Mouse (Mus musculus) spleen, adult 18-20 months (tissue): ENCODE results near the gene Slc39a8.

ENCODE experiments used
- DNase-seq, 2 experiments: peaks; one replicate each; pipeline ENCODE4 v3.0.0; 2022; ENCODE audit warnings: mixed read lengths in 2 of 2

Slc39a8 gene

GRCm38 (mm10) chr3:135919305-135919704 is 94.2 kb downstream of the Slc39a8 start:
- DNase-seq: no peak

- DNase-seq: no peak
Measured at GRCm38 (mm10) chr3:135926729-135927128, 101.7 kb downstream of the Slc39a8 start.

GRCm38 (mm10) chr3:135928184-135928583 is 103.1 kb downstream of the Slc39a8 start:
- no peak for DNase-seq

- no peak for DNase-seq
Measured at GRCm38 (mm10) chr3:135937455-135937854, 112.4 kb downstream of the Slc39a8 start.
